Mouse (Mus musculus): ENCODE measurements at regions not wholly inside any gene's neighbourhood (a gene's known extent, or its start where the extent isn't known, plus 50 kb on each side); places are given as distances from the start of the nearest gene placed in this dataset.

GRCm38 (mm10) chr13:60364778-60365672 lies 187.9 kb upstream of the Gas1 start:
- no peak for DNase-seq (ENCODE audit: low read depth, low spot score)

DNA sequence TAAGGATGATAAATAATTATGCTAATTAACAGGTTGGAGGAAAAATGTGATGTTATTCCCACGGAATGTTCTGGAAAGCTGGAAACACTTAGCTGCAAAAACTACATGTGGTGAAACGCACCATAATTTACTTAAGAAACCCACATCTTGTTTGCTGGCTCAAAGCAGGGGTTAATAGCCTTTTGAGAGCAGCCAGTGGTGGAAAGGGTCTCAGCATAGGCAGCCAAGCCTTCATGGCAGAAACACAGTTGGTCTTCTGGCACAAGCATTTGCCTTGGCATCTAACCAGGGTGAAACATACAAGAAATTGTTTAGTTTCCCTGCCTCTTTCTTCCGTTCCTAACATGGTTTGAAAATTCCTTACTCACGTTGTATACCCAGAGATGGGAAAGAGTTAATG lies 192.1 kb upstream of the Gas1 start:
- DNase-seq (ENCODE audit: low read depth, low spot score), result no peak

GRCm38 (mm10) chr13:60371656-60372055 lies 194.5 kb upstream of the Gas1 start:
- no peak for DNase-seq (ENCODE audit: low read depth, low spot score)

- DNase-seq (ENCODE audit: low read depth, low spot score), result no peak
Observed at GRCm38 (mm10) chr13:60376705-60377104, 199.5 kb upstream of the Gas1 start.

DNA sequence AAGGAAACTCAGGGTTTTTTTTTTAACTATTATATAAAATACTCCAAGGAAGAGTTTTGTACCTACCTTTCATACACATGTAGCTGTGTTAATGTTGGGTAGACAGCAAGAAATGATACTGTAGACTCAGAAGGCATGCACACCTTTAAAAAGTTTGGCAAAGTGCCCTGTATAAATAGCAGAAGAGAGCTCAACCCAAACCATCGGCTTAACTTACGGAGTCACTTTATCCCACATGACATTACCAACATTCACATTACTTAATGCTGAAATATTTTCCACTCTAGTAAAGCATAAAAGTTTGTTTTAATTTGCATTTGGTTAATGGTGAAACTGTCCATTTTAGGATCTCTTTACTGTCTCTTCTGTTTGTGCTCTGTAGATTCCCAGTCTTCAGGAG lies 205.7 kb upstream of the Gas1 start:
- DNase-seq (ENCODE audit: low read depth, low spot score), result no peak

DNA sequence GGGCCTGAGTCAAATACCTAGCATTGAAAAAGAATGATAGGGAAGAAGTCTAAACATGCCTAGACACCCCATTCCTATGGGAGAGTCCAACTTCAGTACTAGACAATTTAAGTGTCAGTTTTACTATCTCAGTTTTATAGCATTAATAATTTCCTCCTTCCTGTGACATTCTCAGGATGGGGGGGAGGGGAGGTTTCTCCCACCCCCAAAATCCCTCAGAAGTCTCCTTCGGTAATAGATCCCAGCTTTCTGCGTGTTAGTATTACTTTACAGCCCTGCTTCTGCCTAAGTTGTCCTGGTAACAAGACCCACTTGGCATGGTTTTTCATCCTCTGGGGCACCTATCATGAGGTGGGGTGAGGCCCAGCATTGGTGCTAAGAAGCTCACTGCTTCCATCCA lies 202.9 kb upstream of the Dapk1 start:
- DNase-seq (ENCODE audit: low read depth, low spot score), result no peak

- DNase-seq (ENCODE audit: low read depth, low spot score), result no peak
Observed at GRCm38 (mm10) chr13:60400764-60401487, 200.8 kb upstream of the Dapk1 start.

- no peak for DNase-seq (ENCODE audit: low read depth, low spot score)
Observed at GRCm38 (mm10) chr13:60403471-60403870, 198.3 kb upstream of the Dapk1 start.

DNA sequence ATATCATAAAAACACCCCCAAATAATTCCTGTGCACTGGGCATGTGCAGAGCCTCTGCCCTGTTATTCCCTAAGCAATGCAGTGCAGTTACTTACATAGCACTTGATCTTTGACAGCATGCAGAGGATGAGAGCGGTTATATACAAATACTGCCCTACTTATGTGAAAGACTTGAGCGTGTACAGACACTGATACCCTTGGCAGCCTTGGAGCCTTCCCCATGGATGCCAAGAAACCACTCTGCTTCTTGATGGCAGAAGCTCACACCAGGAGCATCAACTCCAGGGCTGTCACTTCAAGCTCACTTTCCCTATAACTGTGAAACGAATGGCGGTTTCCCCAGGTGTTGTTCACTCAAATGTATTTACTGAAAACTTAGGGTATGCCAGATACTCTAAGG lies 194.4 kb upstream of the Dapk1 start:
- no peak for DNase-seq (ENCODE audit: low read depth, low spot score)

GRCm38 (mm10) chr13:60409706-60410502 lies 191.8 kb upstream of the Dapk1 start:
- DNase-seq (ENCODE audit: low read depth, low spot score), result no peak

GRCm38 (mm10) chr13:60416024-60416423 lies 185.7 kb upstream of the Dapk1 start:
- no peak for DNase-seq (ENCODE audit: low read depth, low spot score)

GRCm38 (mm10) chr13:60417015-60417414 lies 184.7 kb upstream of the Dapk1 start:
- no peak for DNase-seq (ENCODE audit: low read depth, low spot score)

DNA sequence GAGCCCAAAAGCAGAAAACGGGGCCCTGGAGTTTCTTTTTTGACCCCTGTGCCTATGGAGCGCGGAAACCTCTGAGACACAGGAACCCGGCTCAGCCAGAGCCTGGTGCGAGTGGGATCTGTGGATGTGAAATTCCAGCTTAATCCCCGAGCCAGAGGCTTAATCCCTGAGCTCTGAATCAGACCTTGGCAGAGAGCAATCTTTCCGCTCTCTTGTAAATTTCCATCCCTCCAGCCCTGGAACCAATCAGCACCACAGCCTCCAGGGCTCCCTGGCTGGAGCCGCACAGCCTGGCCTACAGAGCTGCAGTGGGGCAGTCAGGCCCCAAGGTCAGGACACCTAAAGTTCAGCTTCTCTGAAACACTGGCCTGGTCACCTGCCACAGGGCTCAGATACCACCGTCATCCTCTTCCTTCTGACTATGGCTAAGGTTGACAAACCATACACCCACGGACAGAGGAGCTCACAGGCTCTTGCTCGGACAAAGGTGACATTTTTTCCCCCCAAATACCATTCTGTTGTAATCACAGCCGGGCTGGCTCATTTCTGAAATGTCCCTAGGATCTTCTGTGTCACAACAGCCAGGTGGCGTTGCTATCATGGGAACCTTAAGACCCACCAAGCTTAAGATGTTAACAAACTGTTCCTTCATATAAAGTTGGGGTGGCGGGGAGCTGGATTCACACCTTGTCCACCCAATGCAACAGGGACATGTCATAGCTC lies 184.2 kb upstream of the Dapk1 start:
- DNase-seq (ENCODE audit: low read depth, low spot score), result no peak

DNA sequence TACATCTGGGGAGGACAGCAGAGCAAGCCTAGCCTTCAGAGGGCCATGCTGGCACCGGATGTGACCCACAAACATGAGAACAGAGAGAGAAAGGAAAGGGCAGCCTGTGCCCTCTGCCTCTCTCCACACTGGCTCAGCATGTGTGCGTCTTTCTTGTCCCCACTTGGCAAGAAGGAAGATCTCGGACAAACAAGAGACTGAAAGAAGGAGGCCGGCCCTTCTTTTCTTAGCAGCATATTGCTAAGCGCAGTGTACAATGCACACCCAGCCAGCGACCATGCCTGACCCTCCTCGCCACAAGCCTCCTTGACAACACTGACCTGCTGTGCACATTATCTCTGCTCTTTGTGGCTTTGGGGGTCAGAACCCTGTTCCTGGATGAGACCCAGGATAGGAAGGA lies 181.4 kb upstream of the Dapk1 start:
- no peak for DNase-seq (ENCODE audit: low read depth, low spot score)

- DNase-seq (ENCODE audit: low read depth, low spot score), result no peak
Observed at GRCm38 (mm10) chr13:60420842-60421696, 180.7 kb upstream of the Dapk1 start.

DNA sequence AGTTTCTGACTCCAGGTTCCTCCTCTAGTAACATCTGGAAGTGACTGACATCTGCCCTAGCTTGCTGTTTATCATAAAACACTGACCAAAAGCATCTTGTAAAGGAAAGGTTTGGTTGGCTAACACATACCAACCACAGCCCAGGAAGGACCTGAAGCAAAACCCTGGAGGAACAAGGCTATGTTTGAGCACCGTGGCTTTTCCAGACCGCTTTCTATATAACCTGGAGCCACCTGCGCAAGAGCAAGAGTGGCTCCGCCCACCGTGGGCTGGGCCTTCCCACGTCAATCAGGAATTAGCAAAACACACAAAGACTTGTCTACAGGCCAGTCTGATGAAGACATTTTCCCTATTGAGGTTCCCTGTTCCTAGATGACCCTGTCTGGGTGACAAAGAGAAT lies 177.5 kb upstream of the Dapk1 start:
- DNase-seq (ENCODE audit: low read depth, low spot score), result no peak

DNA sequence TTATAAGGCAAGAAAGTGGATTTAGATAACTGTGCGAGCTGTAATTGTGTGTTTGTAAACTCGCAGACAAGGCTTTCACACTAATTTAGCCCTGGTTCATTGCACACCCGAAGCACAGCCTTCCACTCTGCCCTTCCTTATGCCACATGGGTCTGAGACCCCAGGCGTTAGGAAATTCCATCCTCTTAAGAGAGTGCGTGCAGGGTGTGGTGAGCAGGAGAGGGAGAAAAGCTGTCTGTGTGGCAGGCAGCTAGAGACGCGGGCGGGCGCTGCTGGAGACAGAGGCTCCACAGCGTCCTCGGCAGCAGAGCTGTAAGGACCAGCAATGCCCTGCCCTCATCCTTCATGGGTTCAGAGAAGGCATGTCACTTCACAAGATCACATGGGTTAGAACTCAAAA lies 176.6 kb upstream of the Dapk1 start:
- no peak for DNase-seq (ENCODE audit: low read depth, low spot score)

DNA sequence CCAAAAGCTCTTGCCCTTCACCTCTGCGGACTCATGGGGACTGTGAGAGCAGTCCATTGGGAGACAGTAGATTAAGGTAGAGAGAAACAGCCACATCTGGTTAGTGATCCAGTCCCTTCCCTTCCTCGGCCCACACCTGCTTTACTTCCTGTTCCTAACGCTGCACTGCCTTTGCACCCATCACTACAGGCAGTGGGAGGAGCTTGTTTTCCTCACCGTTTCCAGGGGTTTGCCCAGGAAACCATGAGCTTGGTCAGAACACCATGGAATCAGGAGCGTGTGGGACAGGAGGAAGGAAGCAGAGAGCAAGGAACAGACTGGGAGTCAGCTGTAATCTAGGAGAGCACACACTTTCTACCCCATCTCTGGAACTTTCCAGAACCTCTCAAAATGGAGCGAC lies 176.2 kb upstream of the Dapk1 start:
- DNase-seq (ENCODE audit: low read depth, low spot score), result no peak

DNA sequence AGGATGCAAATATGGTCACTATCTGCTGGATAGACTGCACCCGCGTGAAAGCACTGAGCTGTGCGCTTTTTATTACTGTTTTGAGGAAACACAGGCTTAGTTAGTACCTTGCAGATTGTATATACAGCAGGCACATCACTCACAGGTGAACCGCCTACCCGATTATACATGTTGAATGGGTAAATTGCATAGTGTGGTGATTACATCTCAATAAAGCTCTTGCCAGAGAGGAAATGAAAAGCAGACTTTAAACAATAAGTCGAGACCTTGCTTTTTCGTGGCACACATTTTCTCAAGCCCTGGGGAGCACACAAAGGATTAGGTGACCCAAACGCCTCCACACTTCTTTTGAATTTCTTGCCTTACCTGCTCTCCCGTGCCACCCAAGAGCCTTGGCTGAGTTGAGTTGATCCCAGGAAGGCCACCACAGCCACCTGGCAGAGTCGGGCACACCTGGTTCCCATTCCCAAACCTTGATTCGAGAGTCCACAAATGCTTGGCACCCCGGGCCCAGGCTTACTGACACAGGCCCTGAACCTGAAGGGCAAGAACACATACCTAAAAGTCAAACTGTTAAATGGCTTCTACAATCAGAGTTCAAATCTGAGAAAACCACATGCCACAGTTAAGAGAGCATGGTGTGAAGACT lies 175.4 kb upstream of the Dapk1 start:
- no peak for DNase-seq (ENCODE audit: low read depth, low spot score)

DNA sequence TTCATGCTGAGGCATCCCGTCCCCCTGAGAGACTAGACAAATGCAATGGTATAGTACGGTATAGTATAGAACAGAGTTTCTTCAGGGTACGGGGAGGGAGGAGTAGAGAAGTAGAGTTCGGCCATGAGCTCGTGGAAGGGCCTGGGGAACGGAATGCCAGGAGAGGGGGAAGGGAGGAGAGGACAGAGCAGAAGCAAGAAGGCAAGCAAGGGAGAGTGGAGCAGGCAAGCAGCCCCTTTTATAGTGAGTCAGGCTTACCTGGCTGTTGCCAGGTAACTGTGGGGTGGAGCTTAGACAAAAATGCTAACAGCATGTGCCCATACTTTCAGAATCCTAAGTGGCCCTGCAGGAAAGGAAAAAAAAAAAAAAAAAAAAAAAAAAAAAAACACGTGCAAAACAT lies 174.7 kb upstream of the Dapk1 start:
- no peak for DNase-seq (ENCODE audit: low read depth, low spot score)
